Mouse (Mus musculus) left cerebral cortex, postnatal 25 days (tissue): ENCODE data around the gene Amdhd2. TPM values are rescaled to one million over a fixed set of nuclear protein-coding genes. Genes with fewer than 3 reads are reported as not detected.

Experiments
- DNase-seq, 2 experiments: peaks; one replicate each; pipeline ENCODE4 v3.0.0; 2022; ENCODE audit warnings: low spot score in 2 of 2, mixed read lengths in 1 of 2
- intact Hi-C: fragments of 180-260 bp; cut with DNase I; formaldehyde crosslinking; loops from one replicate; pipeline ENCODE4 v1.15.1; 2025
- total RNA-seq, 2 experiments: library from RNA; stranded (reverse); gene quantifications; 2 replicates each; pipeline ENCODE4 v1.2.3; 2021

The Amdhd2 gene
- total RNA-seq, 2 experiments from 2014 or later, result 25.9 to 28.3 TPM

- intact Hi-C loops, result no loop called here
- no peak for DNase-seq
Observed at GRCm38 (mm10) chr17:24164566-24165259, 1.1 kb upstream of the Amdhd2 start.

- intact Hi-C loops, result no loop called here
- no peak for DNase-seq
Observed at GRCm38 (mm10) chr17:24162584-24163175, 886 bp downstream of the Amdhd2 start.

GRCm38 (mm10) chr17:24161466-24161865, 2.1 kb downstream of the Amdhd2 start:
- DNase-seq, result no peak
- intact Hi-C loops, result no loop called here

- intact Hi-C loops, result no loop called here
- no peak for DNase-seq
Observed at GRCm38 (mm10) chr17:24157526-24157925, 6.0 kb downstream of the Amdhd2 start.

- intact Hi-C loops, result no loop called here
- DNase-seq, result no peak
Observed at GRCm38 (mm10) chr17:24157121-24157520, 6.4 kb downstream of the Amdhd2 start.

- no peak for DNase-seq
- intact Hi-C loops, result no loop called here
Observed at GRCm38 (mm10) chr17:24156394-24156793, 7.2 kb downstream of the Amdhd2 start.

GRCm38 (mm10) chr17:24155742-24156141, 7.8 kb downstream of the Amdhd2 start:
- no peak for DNase-seq
- intact Hi-C loops, result no loop called here

- no peak for DNase-seq
Observed at GRCm38 (mm10) chr17:24154463-24154862, 9.1 kb downstream of the Amdhd2 start.

GRCm38 (mm10) chr17:24151890-24152563, 11.5 kb downstream of the Amdhd2 start:
- intact Hi-C loops, result loop anchor here (5.0 kb wide), 1 partner anchor 240 kb away; no protein-coding TSS in a partner anchor
- peak; percentile 74 to 82 for DNase-seq

More at GRCm38 (mm10) chr17:24154463-24154862, 9.1 kb downstream of the Amdhd2 start:
- intact Hi-C loops, result loop anchor here (5.0 kb wide), 1 partner anchor 238 kb away; no protein-coding TSS in a partner anchor

- intact Hi-C loops, result loop anchor here (5.0 kb wide), 1 partner anchor 241 kb away; no protein-coding TSS in a partner anchor
- no peak for DNase-seq
Observed at GRCm38 (mm10) chr17:24151382-24151781, 12.2 kb downstream of the Amdhd2 start.

GRCm38 (mm10) chr17:24150824-24151223, 12.7 kb downstream of the Amdhd2 start, which contains the start of gene Pdpk1:
Gene Pdpk1 (minus strand): TSS chr17:24150924.
- no peak for DNase-seq
- intact Hi-C loops, result loop anchor here (5.0 kb wide), 1 partner anchor 241 kb away; no protein-coding TSS in a partner anchor

- DNase-seq, result no peak
- intact Hi-C loops, result no loop called here
Observed at GRCm38 (mm10) chr17:24149421-24149820, 14.1 kb downstream of the Amdhd2 start.

- intact Hi-C loops, result no loop called here
- no peak for DNase-seq
Observed at GRCm38 (mm10) chr17:24142897-24143296, 20.7 kb downstream of the Amdhd2 start.

- intact Hi-C loops, result no loop called here
- DNase-seq, result peak; percentile 97 to 98
Observed at GRCm38 (mm10) chr17:24141425-24141920, 22.1 kb downstream of the Amdhd2 start.

- intact Hi-C loops, result no loop called here
- peak in 1 of 2 experiments; percentile 14 for DNase-seq
Observed at GRCm38 (mm10) chr17:24140845-24141424, 22.6 kb downstream of the Amdhd2 start.

- no peak for DNase-seq
- intact Hi-C loops, result no loop called here
Observed at GRCm38 (mm10) chr17:24139968-24140367, 23.6 kb downstream of the Amdhd2 start.

- intact Hi-C loops, result no loop called here
- DNase-seq, result no peak
Observed at GRCm38 (mm10) chr17:24139256-24139655, 24.3 kb downstream of the Amdhd2 start.

- intact Hi-C loops, result no loop called here
- DNase-seq, result no peak
Observed at GRCm38 (mm10) chr17:24137226-24137880, 26.2 kb downstream of the Amdhd2 start.

GRCm38 (mm10) chr17:24134062-24134461, 29.5 kb downstream of the Amdhd2 start:
- intact Hi-C loops, result no loop called here
- no peak for DNase-seq
